Mouse (Mus musculus): ENCODE data around the gene Xpnpep1.

DNA sequence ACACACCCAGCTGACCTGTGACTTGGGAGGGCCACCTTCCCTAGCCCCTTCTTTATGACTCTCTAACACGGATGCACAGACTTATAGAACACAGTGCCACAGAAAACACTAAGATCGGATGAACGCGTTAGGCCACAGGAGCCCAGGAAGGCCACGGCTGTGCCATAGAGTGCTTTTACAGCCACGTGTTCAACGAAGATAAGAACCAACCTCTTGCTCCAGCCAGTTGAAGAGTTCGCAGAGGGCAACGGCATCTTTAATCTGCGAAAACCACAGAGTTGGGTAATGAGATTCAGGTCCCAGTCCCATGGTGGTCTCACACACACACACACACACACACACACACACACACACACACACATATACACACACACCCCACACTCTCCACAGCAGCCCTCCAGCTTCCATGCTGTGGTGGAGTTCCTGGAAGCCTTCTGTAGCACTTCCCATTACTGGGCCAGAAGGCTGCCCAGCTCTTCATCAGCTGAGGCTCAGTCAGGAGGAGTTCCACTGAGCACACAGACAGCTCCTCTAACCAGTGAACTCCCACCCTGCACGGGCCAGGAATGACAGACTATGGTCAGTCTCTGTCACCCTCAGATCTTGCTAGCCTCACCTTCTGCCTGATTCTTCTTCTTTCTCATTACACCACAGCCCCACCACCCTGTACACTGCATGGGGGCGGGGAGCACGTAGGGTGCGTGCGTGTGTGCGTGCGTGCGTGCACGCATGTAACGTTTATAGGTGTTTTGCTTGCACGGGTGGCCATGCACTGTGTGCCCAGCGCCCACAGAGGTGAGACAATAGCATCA, 36.3 kb downstream of the Xpnpep1 start:
- TF ChIP-seq POLR2A (IDR thresholded peaks at IDR 0.05; ENCODE audit: insufficient read depth, low read depth, low read length): no peak
- TF ChIP-seq CTCF (IDR thresholded peaks at IDR 0.05): no peak
